Mouse (Mus musculus) intestine, embryonic 16.5 days (tissue): ENCODE results near the gene Gng7. TPM values are rescaled to one million over a fixed set of nuclear protein-coding genes. Genes with fewer than 3 reads are reported as not detected.

Source experiments
- ATAC-seq: fragments of 200-750 bp; cut with Nextera tagmentation; 2 replicates; pipeline ENCODE4 v1.8.0; 2017; ENCODE audit warnings: moderate TSS enrichment, moderate library complexity
- H3K27ac ChIP-seq: fragments of 300-500 bp; sonication (generic); 2 replicates; pipeline ENCODE4 v1.5.1; 2014; ENCODE audit warnings: mild to moderate bottlenecking, low read length
- H3K27me3 ChIP-seq: fragments of 300-500 bp; sonication (generic); replicated peaks from 2 replicates; pipeline ENCODE4 v1.6.1; 2014; ENCODE audit warnings: low read length, control low read depth, mixed read lengths; ENCODE audit not compliant: control insufficient read depth, insufficient read depth
- H3K36me3 ChIP-seq: fragments of 300-500 bp; sonication (generic); 2 replicates; pipeline ENCODE4 v1.6.1; 2014; ENCODE audit warnings: low read length, control low read depth; ENCODE audit not compliant: control insufficient read depth, insufficient read depth
- H3K4me1 ChIP-seq: fragments of 300-500 bp; sonication (generic); 2 replicates; pipeline ENCODE4 v1.6.1; 2014; ENCODE audit warnings: low read length, control low read depth, mixed read lengths; ENCODE audit not compliant: control insufficient read depth, insufficient read depth
- H3K4me2 ChIP-seq: fragments of 300-500 bp; sonication (generic); 2 replicates; pipeline ENCODE4 v1.6.1; 2014; ENCODE audit warnings: low read depth, low read length, control low read depth
- H3K4me3 ChIP-seq: fragments of 300-500 bp; sonication (generic); 2 replicates; pipeline ENCODE4 v1.5.1; 2014; ENCODE audit warnings: mild to moderate bottlenecking, low read length
- H3K9ac ChIP-seq: fragments of 300-500 bp; sonication (generic); 2 replicates; pipeline ENCODE4 v1.6.1; 2014; ENCODE audit warnings: low read depth, low read length
- H3K9me3 ChIP-seq: fragments of 300-500 bp; sonication (generic); 2 replicates; pipeline ENCODE4 v1.6.1; 2016; ENCODE audit warnings: low read length, control low read depth; ENCODE audit not compliant: control insufficient read depth
- WGBS: fragments of 180-500 bp; shearing (Covaris S2); extraction: QIAGEN DNeasy Blood & Tissue Kit; methylation state at CpG from one replicate; pipeline ENCODE4 v1.1.7; 2014; 5-methylcytosine and 5-hydroxymethylcytosine counted together
- polyA plus RNA-seq: library from polyadenylated mRNA; unstranded; fragments of >200 nt; fragmentation: Nextera tagmentation; extraction: Ambion mirVana; gene quantifications from 2 replicates; pipeline ENCODE4 v1.2.1, GENCODE M21; 2015

The Gng7 gene
- polyA plus RNA-seq, 1 experiment from 2014 or later = 3.6 TPM

DNA sequence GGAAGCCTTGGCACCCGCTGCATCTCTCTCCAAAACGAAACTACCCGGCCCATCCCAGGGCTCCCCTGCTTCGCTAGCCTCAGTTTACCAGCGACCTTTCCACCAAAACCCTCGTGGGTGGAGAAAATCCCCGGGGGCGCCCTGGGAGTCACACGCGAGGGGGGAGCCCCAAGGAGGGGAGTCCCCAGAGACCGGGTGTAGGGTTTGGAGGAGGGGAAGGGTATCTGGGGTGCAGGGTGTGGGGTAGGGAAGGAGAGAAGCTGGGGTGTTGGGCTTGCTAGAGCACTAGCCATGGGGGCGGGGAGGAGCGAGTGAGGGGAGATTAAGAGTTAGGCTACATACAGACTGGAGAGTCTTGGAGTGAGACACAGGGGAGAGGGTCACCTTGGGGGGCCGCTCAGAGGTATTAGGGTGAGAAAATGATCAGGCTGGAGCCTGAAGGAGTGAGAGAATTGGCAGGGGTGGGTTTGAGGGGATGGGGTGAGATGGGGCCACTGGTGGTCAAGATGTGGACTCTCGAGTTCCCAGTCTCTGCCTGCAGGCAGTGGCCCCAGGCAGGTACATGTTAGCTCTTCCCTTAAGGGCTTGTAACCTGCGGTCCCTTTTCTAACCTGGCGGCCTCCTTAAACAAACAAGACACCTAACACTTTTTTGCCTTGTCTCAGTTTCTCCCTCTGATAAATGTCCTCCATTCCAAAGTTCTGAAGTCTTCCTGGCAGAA is 81.9 kb downstream of the Gng7 start:
- no peaks in the 10 kb centered on the region; the same call in 1 of the 2 replicates for H3K36me3 ChIP-seq
- 0 out of 2 replicates have a peak, but pooled peaks cover 3% of the 10 kb centered on the region for H3K27me3 ChIP-seq
- WGBS = 3% methylated on average over 17 of the region's 17 CpGs
- H3K4me1 ChIP-seq = peaks cover 64% of the 10 kb centered on the region
- peak overlapping the region; percentile 45 for H3K27ac ChIP-seq
- H3K4me2 ChIP-seq = peak overlapping the region; percentile 90
- H3K4me3 ChIP-seq = peak overlapping the region; percentile 68
- no peaks in the 10 kb centered on the region for H3K9me3 ChIP-seq
- H3K9ac ChIP-seq = peak overlapping the region; percentile 74
- no peak for ATAC-seq

DNA sequence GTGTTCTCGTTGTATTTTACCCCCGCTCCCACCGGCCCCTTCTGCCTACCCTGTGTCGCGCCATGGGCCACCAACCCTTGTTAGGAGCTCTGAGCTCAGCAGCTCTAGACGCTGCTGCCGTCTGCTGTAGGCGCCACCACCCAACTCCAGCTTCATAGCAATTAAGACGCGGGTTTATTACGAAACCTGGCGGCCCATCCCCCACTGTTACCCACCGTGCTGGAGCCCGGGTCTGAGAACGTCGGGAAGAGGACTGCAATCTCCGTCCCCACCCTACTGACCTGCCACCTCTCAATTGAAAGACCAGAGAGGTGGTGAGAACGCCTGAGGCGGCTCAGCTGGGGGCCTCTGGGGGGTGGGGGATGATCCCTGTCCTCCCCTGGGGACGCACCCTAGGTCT is 82.5 kb downstream of the Gng7 start:
- Histone ChIP-seq H3K4me1 (peaks cover 58% of the 10 kb centered on the region), H3K27ac (peak overlapping the region; percentile 45; the same call in 1 of the 2 replicates), H3K9me3 (no peaks in the 10 kb centered on the region), H3K36me3 (no peaks in the 10 kb centered on the region; the same call in 1 of the 2 replicates), H3K4me2 (peak overlapping the region; percentile 90), H3K27me3 (0 out of 2 replicates have a peak, but pooled peaks cover 3% of the 10 kb centered on the region), H3K4me3 (peak overlapping the region; percentile 68), H3K9ac (peak overlapping the region; percentile 74)
- ATAC-seq = no peak
- WGBS = 3% methylated on average over 20 of the region's 20 CpGs

DNA sequence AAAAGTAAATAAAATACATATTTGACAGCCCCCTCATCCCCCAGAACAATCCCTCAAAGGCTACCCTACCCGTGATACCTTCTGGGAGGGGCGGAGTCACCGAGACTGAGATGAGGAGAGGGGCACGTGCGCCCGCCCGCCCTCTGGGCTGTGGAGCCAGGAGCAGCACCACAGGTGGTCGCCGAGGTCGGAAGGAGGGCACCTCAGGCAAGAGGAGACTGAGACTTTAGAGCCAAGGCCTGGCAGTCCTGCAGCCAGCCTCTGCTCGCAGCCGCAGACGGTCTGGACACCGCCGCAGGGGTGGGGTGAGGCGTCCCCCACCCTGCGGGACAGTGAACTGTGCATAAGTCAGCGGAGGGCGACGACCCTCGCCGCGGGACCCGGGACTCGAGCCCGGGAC is 83.0 kb downstream of the Gng7 start:
- ATAC-seq = no peak
- no peaks in the 10 kb centered on the region; the same call in 1 of the 2 replicates for H3K36me3 ChIP-seq
- peak overlapping the region; percentile 68 for H3K4me3 ChIP-seq
- H3K27ac ChIP-seq = no peak overlapping the region
- H3K9me3 ChIP-seq = no peaks in the 10 kb centered on the region
- peak overlapping the region; percentile 90 for H3K4me2 ChIP-seq
- peak overlapping the region; percentile 74 for H3K9ac ChIP-seq
- H3K27me3 ChIP-seq = 0 out of 2 replicates have a peak, but pooled peaks cover 3% of the 10 kb centered on the region
- WGBS = 8% methylated on average over 26 of the region's 26 CpGs
- peaks cover 52% of the 10 kb centered on the region for H3K4me1 ChIP-seq

DNA sequence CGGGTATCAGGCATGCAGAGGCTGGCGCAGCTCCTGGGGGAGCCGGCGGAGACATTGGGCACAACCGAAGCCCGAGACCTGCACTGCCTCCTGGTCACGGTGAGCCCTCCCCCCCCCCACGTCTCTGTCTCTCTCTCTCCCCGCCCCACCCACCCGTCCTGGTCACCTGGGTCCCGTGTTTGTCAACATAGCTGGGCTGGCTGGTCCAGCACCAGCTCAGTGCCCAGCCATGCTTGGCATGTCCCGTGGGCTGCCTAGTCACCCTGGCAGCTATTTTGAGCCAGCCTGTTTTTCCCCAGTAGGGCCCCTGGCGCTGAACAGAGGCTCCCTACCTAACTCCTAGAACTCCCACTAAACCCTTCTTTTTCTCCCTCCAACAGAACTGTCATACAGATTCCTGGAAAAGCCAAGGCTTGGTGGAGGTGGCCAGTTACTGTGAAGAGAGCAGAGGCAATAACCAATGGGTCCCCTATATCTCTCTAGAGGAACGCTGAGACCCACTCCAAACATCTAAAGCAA is 83.5 kb downstream of the Gng7 start:
- no peak for ATAC-seq
- Histone ChIP-seq H3K4me1 (peaks cover 48% of the 10 kb centered on the region), H3K4me3 (peak overlapping the region; percentile 68), H3K4me2 (peak overlapping the region; percentile 90), H3K36me3 (no peaks in the 10 kb centered on the region; the same call in 1 of the 2 replicates), H3K27me3 (0 out of 2 replicates have a peak, but pooled peaks cover 3% of the 10 kb centered on the region), H3K9ac (peak overlapping the region; percentile 74), H3K27ac (no peak overlapping the region), H3K9me3 (no peaks in the 10 kb centered on the region)
- WGBS = 12% methylated on average over 14 of the region's 14 CpGs

DNA sequence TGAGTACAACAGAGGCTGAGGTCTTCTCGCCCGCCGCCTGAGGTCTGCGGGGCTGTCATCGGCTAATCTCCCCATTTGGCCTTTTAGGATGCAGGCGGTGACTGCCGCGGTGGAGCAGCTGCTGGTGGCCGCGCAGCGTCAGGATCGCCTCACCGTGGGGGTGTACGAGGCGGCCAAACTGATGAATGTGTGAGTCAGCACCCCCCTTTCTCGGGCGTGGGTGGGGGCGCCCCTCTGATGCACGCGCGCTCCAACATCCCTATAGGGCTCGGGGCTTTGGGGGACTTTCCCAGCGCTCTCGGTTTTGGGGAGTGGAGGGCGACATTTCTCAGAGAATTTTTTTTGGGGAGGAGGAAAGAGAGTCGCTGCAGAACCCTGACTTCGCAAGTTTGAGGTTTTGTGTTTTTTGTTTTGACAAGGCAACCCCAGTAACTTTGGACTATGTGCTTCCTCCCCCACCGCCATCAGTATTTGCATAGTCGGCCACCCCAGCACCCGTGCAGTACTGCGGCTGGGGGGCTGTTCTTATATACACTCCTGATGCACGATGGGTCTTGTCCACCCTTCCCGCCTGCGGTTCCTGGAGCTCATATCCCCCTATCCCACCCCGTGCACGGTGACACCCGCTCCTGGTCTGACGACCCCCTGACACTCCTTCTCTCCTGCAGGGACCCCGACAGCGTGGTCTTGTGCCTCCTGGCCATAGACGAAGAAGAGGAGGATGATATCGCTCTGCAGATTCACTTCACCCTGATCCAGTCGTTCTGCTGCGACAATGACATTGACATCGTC is 84.2 kb downstream of the Gng7 start:
- H3K9me3 ChIP-seq = no peaks in the 10 kb centered on the region
- under 1% methylated on average over 45 of the region's 45 CpGs for WGBS
- peak; percentile 1; the same call in 1 of the 2 replicates for ATAC-seq
- H3K4me1 ChIP-seq = peaks cover 41% of the 10 kb centered on the region
- H3K4me3 ChIP-seq = peak overlapping the region; percentile 68
- peak overlapping the region; percentile 74 for H3K9ac ChIP-seq
- 0 out of 2 replicates have a peak, but pooled peaks cover 3% of the 10 kb centered on the region for H3K27me3 ChIP-seq
- H3K27ac ChIP-seq = peak overlapping the region; percentile 47
- H3K36me3 ChIP-seq = no peaks in the 10 kb centered on the region; the same call in 1 of the 2 replicates
- peak overlapping the region; percentile 90 for H3K4me2 ChIP-seq

DNA sequence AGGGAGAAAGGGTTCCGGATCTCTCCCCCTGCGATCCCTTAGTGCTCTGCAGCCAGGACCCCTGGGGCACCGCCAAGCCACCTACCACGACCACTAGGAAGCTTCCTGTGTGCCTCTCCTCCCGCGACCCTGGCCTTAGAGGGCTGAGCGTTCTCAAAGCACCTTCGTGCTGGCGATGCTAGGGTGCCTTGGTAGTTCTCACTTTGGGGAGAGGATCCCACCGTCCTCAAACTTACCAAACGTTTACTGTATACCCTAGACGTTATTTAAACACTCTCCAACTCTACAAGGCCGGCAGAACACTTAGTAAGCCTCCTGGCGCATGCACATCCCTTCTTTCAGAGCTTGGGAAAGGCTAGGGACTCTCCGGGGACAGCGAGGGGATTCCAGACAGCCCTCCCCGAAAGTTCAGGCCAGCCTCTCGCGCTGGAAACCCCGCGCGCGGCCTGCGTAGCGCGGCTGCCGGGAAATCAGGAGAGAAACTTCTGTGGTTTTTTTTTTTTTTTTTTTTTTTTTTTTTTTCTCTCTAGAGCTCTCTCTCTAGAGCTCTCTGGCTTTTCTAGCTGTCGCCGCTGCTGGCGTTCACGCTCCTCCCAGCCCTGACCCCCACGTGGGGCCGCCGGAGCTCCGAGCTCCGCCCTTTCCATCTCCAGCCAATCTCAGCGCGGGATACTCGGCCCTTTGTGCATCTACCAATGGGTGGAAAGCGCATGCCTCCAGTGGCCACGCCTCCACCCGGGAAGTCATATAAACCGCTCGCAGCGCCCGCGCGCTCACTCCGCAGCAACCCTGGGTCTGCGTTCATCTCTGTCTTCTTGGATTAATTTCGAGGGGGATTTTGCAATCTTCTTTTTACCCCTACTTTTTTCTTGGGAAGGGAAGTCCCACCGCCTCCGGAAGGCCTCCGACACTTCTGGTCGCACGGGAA is 85.2 kb downstream of the Gng7 start, which contains the start of gene Gadd45b:
Gadd45b (plus strand) TSS at position 775 of the 928 bp plus-strand sequence.
- Histone ChIP-seq H3K9ac (peak within 1 kb of the TSS; percentile 75), H3K4me1 (peaks cover 36% of the 10 kb centered on the region), H3K4me2 (peak within 1 kb of the TSS; percentile 90), H3K9me3 (no peaks in the 10 kb centered on the region), H3K4me3 (peak within 1 kb of the TSS; percentile 68), H3K27me3 (0 out of 2 replicates have a peak, but pooled peaks cover 3% of the 10 kb centered on the region), H3K36me3 (no peaks in the 10 kb centered on the region; the same call in 1 of the 2 replicates), H3K27ac (peak within 1 kb of the TSS; percentile 97)
- WGBS = under 1% methylated on average over 56 of the region's 56 CpGs
- peak; percentile 82 for ATAC-seq

- Histone ChIP-seq H3K9ac (peak overlapping the region; percentile 75), H3K4me1 (peaks cover 34% of the 10 kb centered on the region), H3K4me3 (peak overlapping the region; percentile 50), H3K9me3 (no peaks in the 10 kb centered on the region), H3K36me3 (no peaks in the 10 kb centered on the region; the same call in 1 of the 2 replicates), H3K27ac (peak overlapping the region; percentile 97), H3K4me2 (peak overlapping the region; percentile 86), H3K27me3 (0 out of 2 replicates have a peak, but pooled peaks cover 3% of the 10 kb centered on the region)
- peak; percentile 66 for ATAC-seq
- under 1% methylated on average over 47 of the region's 48 CpGs for WGBS
Measured at GRCm38 (mm10) chr10:80928586-80929298, 86.0 kb downstream of the Gng7 start.

GRCm38 (mm10) chr10:80925472-80925871 is 89.3 kb downstream of the Gng7 start:
- 44% methylated on average over 3 of the region's 3 CpGs for WGBS
- peaks cover 8% of the 10 kb centered on the region for H3K4me1 ChIP-seq

More at GRCm38 (mm10) chr10:80925472-80925871, 89.3 kb downstream of the Gng7 start:
- Histone ChIP-seq H3K27ac (no peak overlapping the region), H3K4me3 (no peak overlapping the region), H3K9me3 (no peaks in the 10 kb centered on the region), H3K36me3 (no peaks in the 10 kb centered on the region), H3K9ac (no peak overlapping the region), H3K4me2 (no peak overlapping the region), H3K27me3 (no peaks in the 10 kb centered on the region)
- no peak for ATAC-seq
